Mouse (Mus musculus) MEL (cell line): Measurements from ENCODE around the gene Psors1c2. TPM values are rescaled to one million over a fixed set of nuclear protein-coding genes. Genes with fewer than 3 reads are reported as not detected.

Source experiments
- DNase-seq: peaks from one replicate; pipeline ENCODE4 v3.0.0; 2011; ENCODE audit warnings: low read depth, low spot score
- H3K27ac ChIP-seq: 2 replicates; pipeline ENCODE4 v1.5.1; 2012; ENCODE audit warnings: low read depth, mild to moderate bottlenecking, control low read depth, low read length, moderate library complexity; ENCODE audit not compliant: control insufficient read depth
- H3K27me3 ChIP-seq, 2 experiments: fragments of 150-350 bp in 1 of 2; sonication (generic) in 1 of 2; 2 replicates each; pipeline ENCODE4 v1.6.1; 2012; ENCODE audit warnings: low read length in 2 of 2, mild to moderate bottlenecking in 2 of 2, improper control_type of control experiment in 1 of 2, moderate library complexity in 1 of 2; ENCODE audit not compliant: insufficient read depth in 2 of 2, control insufficient read depth in 1 of 2
- H3K36me3 ChIP-seq, 2 experiments: 2 replicates each; pipeline ENCODE4 v1.6.1; 2012 to 2014; ENCODE audit warnings: low read length in 2 of 2, improper control_type of control experiment in 1 of 2, inconsistent platforms in 1 of 2, mild to moderate bottlenecking in 1 of 2; ENCODE audit not compliant: insufficient read depth in 2 of 2, control insufficient read depth in 1 of 2
- H3K4me1 ChIP-seq, 2 experiments: fragments of 150-350 bp in 1 of 2; sonication (generic) in 1 of 2; 2 replicates each; pipeline ENCODE4 v1.6.1; 2012; ENCODE audit warnings: low read length in 2 of 2, improper control_type of control experiment in 1 of 2, mild to moderate bottlenecking in 1 of 2; ENCODE audit not compliant: insufficient read depth in 2 of 2, control insufficient read depth in 1 of 2
- H3K4me3 ChIP-seq, 2 experiments: fragments of 150-350 bp in 1 of 2; sonication (generic) in 1 of 2; 2 replicates each; pipeline ENCODE4 v1.5.1; 2012; ENCODE audit warnings: low read depth in 2 of 2, low read length in 2 of 2, mild to moderate bottlenecking in 2 of 2, moderate library complexity in 2 of 2, control low read depth in 1 of 2, improper control_type of control experiment in 1 of 2; ENCODE audit not compliant: control insufficient read depth in 1 of 2, insufficient read depth in 1 of 2
- H3K79me2 ChIP-seq: 2 replicates; pipeline ENCODE4 v1.6.1; 2012; ENCODE audit warnings: mild to moderate bottlenecking, low read length, moderate library complexity; ENCODE audit not compliant: control insufficient read depth, poor library complexity, insufficient read depth
- H3K9ac ChIP-seq: 2 replicates; pipeline ENCODE4 v1.6.1; 2012; ENCODE audit warnings: low read depth, mild to moderate bottlenecking, control low read depth, low read length, moderate library complexity; ENCODE audit not compliant: control insufficient read depth, poor library complexity, severe bottlenecking
- H3K9me3 ChIP-seq: fragments of 150-350 bp; sonication (generic); replicated peaks from 2 replicates; pipeline ENCODE4 v1.6.1; 2012; ENCODE audit warnings: mild to moderate bottlenecking, low read length, improper control_type of control experiment, moderate library complexity; ENCODE audit not compliant: insufficient read depth
- CTCF ChIP-seq, 3 experiments: IDR thresholded peaks in 2 of 3; conservative IDR thresholded peaks in 1 of 3; 2 replicates each; pipeline ENCODE4 v1.5.1; 2011 to 2012; ENCODE audit warnings: low read length in 3 of 3, low read depth in 2 of 3, mild to moderate bottlenecking in 2 of 3, improper control_type of control experiment in 1 of 3, inconsistent platforms in 1 of 3, mixed read lengths in 1 of 3, moderate library complexity in 1 of 3; ENCODE audit not compliant: control insufficient read depth in 1 of 3, insufficient read depth in 1 of 3, poor library complexity in 1 of 3, severe bottlenecking in 1 of 3
- E2F4 ChIP-seq: IDR thresholded peaks from 2 replicates; pipeline ENCODE4 v1.6.1; 2011; ENCODE audit warnings: low read depth, low read length, improper control_type of control experiment, borderline replicate concordance
- ELF1 ChIP-seq: IDR thresholded peaks from 2 replicates; pipeline ENCODE4 v1.6.1; 2014; ENCODE audit warnings: low read depth, mild to moderate bottlenecking, inconsistent platforms, low read length, improper control_type of control experiment, moderate library complexity
- EP300 ChIP-seq, 2 experiments: IDR thresholded peaks; 2 replicates each; pipeline ENCODE4 v1.6.1; 2011; ENCODE audit warnings: improper control_type of control experiment in 2 of 2, low read length in 2 of 2, low read depth in 1 of 2, mild to moderate bottlenecking in 1 of 2
- GATA1 ChIP-seq: IDR thresholded peaks from 2 replicates; pipeline ENCODE4 v1.6.1; 2011; ENCODE audit warnings: low read depth, low read length, improper control_type of control experiment
- HCFC1 ChIP-seq: IDR thresholded peaks from 2 replicates; pipeline ENCODE4 v1.6.1; 2012; ENCODE audit warnings: low read depth, mild to moderate bottlenecking, inconsistent platforms, low read length, improper control_type of control experiment, moderate library complexity
- JUND ChIP-seq: IDR thresholded peaks from 2 replicates; pipeline ENCODE4 v1.6.1; 2011; ENCODE audit warnings: low read depth, mild to moderate bottlenecking, improper control_type of control experiment, low read length
- MAX ChIP-seq: IDR thresholded peaks from 2 replicates; pipeline ENCODE4 v1.6.1; 2011; ENCODE audit warnings: low read length, improper control_type of control experiment
- MAZ ChIP-seq: IDR thresholded peaks from 2 replicates; pipeline ENCODE4 v1.6.1; 2012; ENCODE audit warnings: low read depth, mild to moderate bottlenecking, inconsistent platforms, low read length, improper control_type of control experiment
- MEF2A ChIP-seq: IDR thresholded peaks from 2 replicates; pipeline ENCODE4 v1.6.1; 2014; ENCODE audit warnings: low read depth, mild to moderate bottlenecking, inconsistent platforms, low read length, improper control_type of control experiment; ENCODE audit not compliant: poor library complexity, insufficient replicate concordance, severe bottlenecking; ENCODE audit errors: extremely low read depth
- MXI1 ChIP-seq: IDR thresholded peaks from 2 replicates; pipeline ENCODE4 v1.6.1; 2011; ENCODE audit warnings: mild to moderate bottlenecking, low read depth, low read length, improper control_type of control experiment
- MYC ChIP-seq: IDR thresholded peaks from 2 replicates; pipeline ENCODE4 v1.6.1; 2011; ENCODE audit warnings: low read depth, mild to moderate bottlenecking, low read length, improper control_type of control experiment, moderate library complexity
- POLR2A ChIP-seq, 2 experiments: IDR thresholded peaks; 2 replicates each; pipeline ENCODE4 v1.6.1; 2011 to 2012; ENCODE audit warnings: low read length in 2 of 2, mild to moderate bottlenecking in 2 of 2, control low read depth in 1 of 2, improper control_type of control experiment in 1 of 2, low read depth in 1 of 2, moderate library complexity in 1 of 2; ENCODE audit not compliant: control insufficient read depth in 1 of 2, insufficient read depth in 1 of 2, poor library complexity in 1 of 2
- POLR2AphosphoS2 ChIP-seq: IDR thresholded peaks from 2 replicates; pipeline ENCODE4 v1.6.1; 2011; ENCODE audit warnings: low read length, improper control_type of control experiment
- RCOR1 ChIP-seq: IDR thresholded peaks from 2 replicates; pipeline ENCODE4 v1.6.1; 2012; ENCODE audit warnings: low read depth, mild to moderate bottlenecking, inconsistent platforms, low read length, improper control_type of control experiment
- SIN3A ChIP-seq: IDR thresholded peaks from 2 replicates; pipeline ENCODE4 v1.6.1; 2012; ENCODE audit warnings: low read length, improper control_type of control experiment, inconsistent platforms
- SMC3 ChIP-seq: IDR thresholded peaks from 2 replicates; pipeline ENCODE4 v1.6.1; 2011; ENCODE audit warnings: low read depth, low read length, improper control_type of control experiment
- TBP ChIP-seq: IDR thresholded peaks from 2 replicates; pipeline ENCODE4 v1.8.0; 2011; ENCODE audit warnings: low read depth, low read length, improper control_type of control experiment
- USF1 ChIP-seq: IDR thresholded peaks from 2 replicates; pipeline ENCODE4 v1.6.1; 2014; ENCODE audit warnings: low read depth, mild to moderate bottlenecking, inconsistent platforms, low read length, improper control_type of control experiment, moderate library complexity
- USF2 ChIP-seq, 2 experiments: IDR thresholded peaks; 2 replicates each; pipeline ENCODE4 v1.6.1; 2011 to 2012; ENCODE audit warnings: improper control_type of control experiment in 2 of 2, low read length in 2 of 2, borderline replicate concordance in 1 of 2, inconsistent platforms in 1 of 2, low read depth in 1 of 2, mild to moderate bottlenecking in 1 of 2; ENCODE audit not compliant: insufficient read depth in 1 of 2
- ZC3H11A ChIP-seq: IDR thresholded peaks from 2 replicates; pipeline ENCODE4 v1.6.1; 2012; ENCODE audit warnings: low read depth, mild to moderate bottlenecking, inconsistent platforms, low read length, improper control_type of control experiment
- ZMIZ1 ChIP-seq: IDR thresholded peaks from 2 replicates; pipeline ENCODE4 v1.6.1; 2012; ENCODE audit warnings: low read depth, mild to moderate bottlenecking, inconsistent platforms, low read length, improper control_type of control experiment, moderate library complexity
- ZNF384 ChIP-seq: IDR thresholded peaks from 2 replicates; pipeline ENCODE4 v1.6.1; 2012; ENCODE audit warnings: low read depth, mild to moderate bottlenecking, inconsistent platforms, low read length, improper control_type of control experiment
- polyA plus RNA-seq, 2 experiments: library from polyadenylated mRNA; stranded (reverse) in 1 of 2; unstranded in 1 of 2; fragments of >175 nt in 1 of 2; fragments of >200 nt in 1 of 2; gene quantifications; 2 replicates each; pipeline versions ENCODE4 v1.2.1 to v1.2.4; 2012; ENCODE audit warnings: low replicate concordance in 2 of 2, low read depth in 1 of 2; ENCODE audit not compliant: insufficient read length in 2 of 2, insufficient read depth in 1 of 2, missing spikeins in 1 of 2
- total RNA-seq: library from RNA; depleted of rRNA; stranded (reverse); fragments of 300-350 nt; gene quantifications from 2 replicates; pipeline ENCODE4 v1.2.3, GENCODE M21; 2012

Psors1c2 gene
- total and polyA plus RNA-seq, 3 experiments: 0.27 to 1.3 TPM; not detected in 1

GRCm38 (mm10) chr17:35544680-35545079, 11.7 kb downstream of the Psors1c2 start:
- peaks cover 0 to 5% of the 10 kb centered on the region in 2 experiments; a peak in 2 of 4 replicates for H3K4me1 ChIP-seq
- TF ChIP-seq SIN3A: peak; percentile 25; the same call in 1 of the 2 replicates
- TF ChIP-seq MYC: 0 out of 2 replicates have a peak, but pooled peaks have one; percentile 42
- TF ChIP-seq TBP: no peak
- no peak for TF ChIP-seq MAX
- peak; percentile 81 to 95 (median 86) for TF ChIP-seq CTCF (IDR thresholded peaks at IDR 0.05 in 2 of 3, conservative IDR thresholded peaks at IDR 0.05 in 1 of 3; ENCODE audit: control insufficient read depth in 1 of 3, insufficient read depth in 1 of 3, low read depth in 2 of 3, low read length in 3 of 3, poor library complexity in 1 of 3, severe bottlenecking in 1 of 3)
- TF ChIP-seq ELF1: 0 out of 2 replicates have a peak, but pooled peaks have one; percentile 25
- peak; percentile 55; the same call in 1 of the 2 replicates for TF ChIP-seq MAZ
- peak; percentile 51 for TF ChIP-seq SMC3
- no peak for TF ChIP-seq ZNF384
- peak; percentile 79 for DNase-seq
- H3K27ac ChIP-seq: peak overlapping the region; percentile 94; the same call in 1 of the 2 replicates
- H3K36me3 ChIP-seq: peaks cover 0 to 9% of the 10 kb centered on the region in 2 experiments; a peak in 2 of 4 replicates
- H3K9ac ChIP-seq: no peak overlapping the region
- H3K4me3 ChIP-seq: no peak overlapping the region
- peaks cover 0 to under 1% of the 10 kb centered on the region in 2 experiments; a peak in 1 of 4 replicates for H3K27me3 ChIP-seq
- no peaks in the 10 kb centered on the region for H3K79me2 ChIP-seq
- H3K9me3 ChIP-seq: no peaks in the 10 kb centered on the region

GRCm38 (mm10) chr17:35547465-35547864, 14.5 kb downstream of the Psors1c2 start:
- TF ChIP-seq CTCF (IDR thresholded peaks at IDR 0.05 in 2 of 3, conservative IDR thresholded peaks at IDR 0.05 in 1 of 3; ENCODE audit: control insufficient read depth in 1 of 3, insufficient read depth in 1 of 3, low read depth in 2 of 3, low read length in 3 of 3, poor library complexity in 1 of 3, severe bottlenecking in 1 of 3) (peak in 2 of 3 experiments; percentile 6 to 7; a peak in 2 of 6 replicates), USF2 (IDR thresholded peaks at IDR 0.05; ENCODE audit: borderline replicate concordance in 1 of 2, insufficient read depth in 1 of 2, low read depth in 1 of 2, low read length in 2 of 2) (no peak)
- TF ChIP-seq, all 39 proteins: peak for 1
- no peak overlapping the region for H3K4me3 ChIP-seq
- no peak overlapping the region for H3K27ac ChIP-seq
- H3K4me1 ChIP-seq: peaks cover 0 to 5% of the 10 kb centered on the region in 2 experiments; a peak in 2 of 4 replicates
- no peaks in the 10 kb centered on the region for H3K27me3 ChIP-seq
- no peak for DNase-seq
- no peaks in the 10 kb centered on the region for H3K79me2 ChIP-seq
- H3K36me3 ChIP-seq: peaks cover 0 to 7% of the 10 kb centered on the region in 2 experiments; a peak in 2 of 4 replicates
- no peaks in the 10 kb centered on the region for H3K9me3 ChIP-seq
- no peak overlapping the region for H3K9ac ChIP-seq

GRCm38 (mm10) chr17:35548636-35549035, 15.6 kb downstream of the Psors1c2 start:
- peaks cover 0 to 6% of the 10 kb centered on the region in 2 experiments; a peak in 1 of 4 replicates for H3K36me3 ChIP-seq
- H3K79me2 ChIP-seq: no peaks in the 10 kb centered on the region
- peaks cover 0 to 5% of the 10 kb centered on the region in 2 experiments; a peak in 1 of 4 replicates for H3K4me1 ChIP-seq
- DNase-seq: no peak
- H3K9ac ChIP-seq: no peak overlapping the region
- H3K27me3 ChIP-seq: no peaks in the 10 kb centered on the region
- H3K27ac ChIP-seq: no peak overlapping the region
- no peaks in the 10 kb centered on the region for H3K9me3 ChIP-seq
- H3K4me3 ChIP-seq: no peak overlapping the region
- no peak for TF ChIP-seq POLR2AphosphoS2
- TF ChIP-seq MAX: no peak
- no peak for TF ChIP-seq USF2 (IDR thresholded peaks at IDR 0.05; ENCODE audit: borderline replicate concordance in 1 of 2, insufficient read depth in 1 of 2, low read depth in 1 of 2, low read length in 2 of 2)
- no peak for TF ChIP-seq MEF2A
- no peak for TF ChIP-seq EP300 (IDR thresholded peaks at IDR 0.05; ENCODE audit: low read depth in 1 of 2, low read length in 2 of 2)
- no peak for TF ChIP-seq CTCF (IDR thresholded peaks at IDR 0.05 in 2 of 3, conservative IDR thresholded peaks at IDR 0.05 in 1 of 3; ENCODE audit: control insufficient read depth in 1 of 3, insufficient read depth in 1 of 3, low read depth in 2 of 3, low read length in 3 of 3, poor library complexity in 1 of 3, severe bottlenecking in 1 of 3)
- TF ChIP-seq ZC3H11A: no peak
- no peak for TF ChIP-seq MXI1
- no peak for TF ChIP-seq MAZ
- no peak for TF ChIP-seq RCOR1
- TF ChIP-seq HCFC1: no peak
- no peak for TF ChIP-seq POLR2A (IDR thresholded peaks at IDR 0.05; ENCODE audit: control insufficient read depth in 1 of 2, insufficient read depth in 1 of 2, low read depth in 1 of 2, low read length in 2 of 2, poor library complexity in 1 of 2)
- no peak for TF ChIP-seq JUND
- no peak for TF ChIP-seq USF1
- TF ChIP-seq ELF1: no peak
- TF ChIP-seq GATA1: no peak
- no peak for TF ChIP-seq E2F4
- TF ChIP-seq ZMIZ1: no peak
